8 mouse cellular contexts compared by ENCODE assay signal in genomic region chr6:120493374-120494181, GRCm38 (mm10). TPM values are rescaled to one million over a fixed set of nuclear protein-coding genes. Genes with fewer than 3 reads are reported as not detected.
A peak's percentile ranks its signal among the peaks of the same experiment; 100 is the strongest.
DNase-seq lines count a peak whose midpoint lies in the region; ATAC-seq lines count a peak whose summit lies in the region.

Gene Tmem121b, minus strand, starts transcription at chr6:120493807.

- under 1% methylated on average over 81 of the region's 84 CpGs for WGBS in embryonic facial prominence, embryonic 13.5 days

- no peaks in the 10 kb centered on the region for H3K9me3 ChIP-seq in embryonic facial prominence, embryonic 13.5 days

- peak; percentile 74 for DNase-seq in ES-CJ7 (ENCODE audit: low read depth, low spot score)
- peak; percentile 83 for DNase-seq in adrenal gland, postnatal 14 days
- peak; percentile 63 for DNase-seq in heart, postnatal 4 days
- DNase-seq in left cerebral cortex, adult 18-20 months (ENCODE audit: low spot score in 2 of 2), result peak; percentile 93 to 96
- DNase-seq in lung, postnatal 25 days (ENCODE audit: low spot score), result peak; percentile 46
- peak; percentile 95 for DNase-seq in right cerebral cortex, adult 18-20 months
- no peak for DNase-seq in urinary bladder, postnatal 25 days (ENCODE audit: low spot score)

- peak within 1 kb of the TSS; percentile 75 for H3K4me3 ChIP-seq in embryonic facial prominence, embryonic 13.5 days

- H3K9ac ChIP-seq in embryonic facial prominence, embryonic 13.5 days, result peak within 1 kb of the TSS; percentile 74

- H3K36me3 ChIP-seq in embryonic facial prominence, embryonic 13.5 days, result no peaks in the 10 kb centered on the region

- peaks cover 54% of the 10 kb centered on the region for H3K27me3 ChIP-seq in embryonic facial prominence, embryonic 13.5 days

- H3K4me1 ChIP-seq in embryonic facial prominence, embryonic 13.5 days, result peaks cover 25% of the 10 kb centered on the region

- ATAC-seq in embryonic facial prominence, embryonic 13.5 days (ENCODE audit: insufficient number of reproducible peaks, insufficient read depth, low FRiP score, low TSS enrichment, low read depth), result peak; percentile 71

- peak within 1 kb of the TSS; percentile 94 for H3K4me2 ChIP-seq in embryonic facial prominence, embryonic 13.5 days

- 0 out of 2 replicates have a peak within 1 kb of the TSS, but pooled peaks have one; percentile 33 for H3K27ac ChIP-seq in embryonic facial prominence, embryonic 13.5 days

RNA-seq across cellular contexts. Expression of gene Tmem121b, which starts in this region (rescaled TPM):
- total RNA-seq in adrenal gland, postnatal 14 days (2021), result 0.15 and 0.23 TPM in 2 replicates
- polyA plus RNA-seq in embryonic facial prominence, embryonic 13.5 days (2015; fragmentation: Nextera tagmentation; extraction: Ambion mirVana), result 0.42 and 0.51 TPM in 2 replicates
- under 1 TPM; 0.05 to 0.07 TPM for total RNA-seq in heart, postnatal 4 days (2021)
- 10 to 100 TPM; 56.6 to 57.9 TPM for total RNA-seq in left cerebral cortex, adult 18-20 months (2021)

Comparison
In these comparisons a context has a peak if more than half of its experiments do, and no peak if none do; other contexts are left out.
1. RNA of gene Tmem121b (total RNA-seq): 56.6 to 57.9 TPM in left cerebral cortex, adult 18-20 months; 0.15 to 0.23 TPM in adrenal gland, postnatal 14 days and 0.05 to 0.07 TPM in heart, postnatal 4 days; every median in the first group is over 10 times any median in the second.
2. Peak in DNase-seq in adrenal gland, postnatal 14 days; RNA of the gene not detected or under 1 TPM.
3. Peak in ATAC-seq, H3K4me3 ChIP-seq, H3K27ac ChIP-seq, H3K9ac ChIP-seq and H3K4me2 ChIP-seq in embryonic facial prominence, embryonic 13.5 days; RNA of the gene not detected or under 1 TPM.
4. Peak in DNase-seq in heart, postnatal 4 days; RNA of the gene not detected or under 1 TPM.